Mouse (Mus musculus) erythroid progenitor cell, adult 5-6 weeks (primary cell): ENCODE results near the gene Mamdc2. TPM values are rescaled to one million over a fixed set of nuclear protein-coding genes. Genes with fewer than 3 reads are reported as not detected.

Source experiments
- ATAC-seq: replicated peaks from 2 replicates; pipeline ENCODE4 v1.8.0; 2016; ENCODE audit warnings: moderate number of reproducible peaks, mild to moderate bottlenecking, moderate TSS enrichment, inconsistent platforms; ENCODE audit not compliant: poor library complexity, low FRiP score, severe bottlenecking
- total RNA-seq, 2 experiments: library from RNA; stranded (forward) in 1 of 2; stranded (reverse) in 1 of 2; fragments of 150-400 nt in 1 of 2; fragments of 186-747, 209-891 nt in 1 of 2; gene quantifications; 2 replicates each; pipeline versions ENCODE4 v1.2.3 to v1.2.4; 2015 to 2017; ENCODE audit warnings: low replicate concordance in 2 of 2

Mamdc2 gene
- total RNA-seq, 2 experiments from 2014 or later = not detected

- ATAC-seq = no peak
These were observed 148.3 kb downstream of the Mamdc2 start for GRCm38 (mm10) chr19:23299987-23300386.

GRCm38 (mm10) chr19:23298917-23299316 is 149.3 kb downstream of the Mamdc2 start:
- ATAC-seq = no peak

- ATAC-seq = no peak
These were observed 151.1 kb downstream of the Mamdc2 start for GRCm38 (mm10) chr19:23297191-23297590.

- ATAC-seq = no peak
These were observed 159.0 kb downstream of the Mamdc2 start for GRCm38 (mm10) chr19:23289251-23289650.

GRCm38 (mm10) chr19:23281911-23282660 is 166.2 kb downstream of the Mamdc2 start:
- ATAC-seq = no peak

- no peak for ATAC-seq
These were observed 174.1 kb downstream of the Mamdc2 start for GRCm38 (mm10) chr19:23274054-23274724.

- ATAC-seq = peak; percentile 95
These were observed 174.7 kb downstream of the Mamdc2 start, which contains the start of gene Smc5 for GRCm38 (mm10) chr19:23273355-23274053. Smc5 (minus strand) TSS chr19:23273897.

- ATAC-seq = no peak
These were observed 191.5 kb downstream of the Mamdc2 start for GRCm38 (mm10) chr19:23256771-23257170.

Other genes with a start within 250 kb of the Mamdc2 start
- 56.6 and 88.9 TPM in 2 replicates for gene Smc5, start 174.5 kb downstream of the Mamdc2 start, total RNA-seq (2015; ENCODE audit: low replicate concordance)
- 50.8 and 108 TPM in 2 replicates for gene Smc5, start 174.5 kb downstream of the Mamdc2 start, total RNA-seq (2017; ENCODE audit: low replicate concordance)
- not detected in 2 replicates for gene 1700028P14Rik, start 204.4 kb upstream of the Mamdc2 start, total RNA-seq (2015; ENCODE audit: low replicate concordance)
- not detected in 2 replicates for gene 1700028P14Rik, start 204.4 kb upstream of the Mamdc2 start, total RNA-seq (2017; ENCODE audit: low replicate concordance)
- 26.8 and 27.0 TPM in 2 replicates for gene Ptar1, start 239.0 kb upstream of the Mamdc2 start, total RNA-seq (2015; ENCODE audit: low replicate concordance)
- gene Ptar1, start 239.0 kb upstream of the Mamdc2 start, total RNA-seq (2017; ENCODE audit: low replicate concordance) = 20.4 and 24.7 TPM in 2 replicates